Mouse (Mus musculus) stomach, postnatal 0 days (tissue): ENCODE measurements around the gene Pcif1.

Experiments used
- CTCF ChIP-seq: IDR thresholded peaks from 2 replicates; pipeline ENCODE4 v1.5.1; 2016; ENCODE audit warnings: antibody characterized with exemption, low read depth, mild to moderate bottlenecking, moderate library complexity
- EP300 ChIP-seq: optimal IDR thresholded peaks from 2 replicates; pipeline ENCODE3; 2016; ENCODE audit warnings: antibody characterized with exemption

GRCm38 (mm10) chr2:164940140-164940830, 61.2 kb downstream of the Pcif1 start, which contains the start of gene Mmp9:
- TF ChIP-seq EP300: no peak
- no peak for TF ChIP-seq CTCF
